Mouse (Mus musculus) liver, adult 2 months (tissue): ENCODE measurements around the gene Tenm2. TPM values are rescaled to one million over a fixed set of nuclear protein-coding genes. Genes with fewer than 3 reads are reported as not detected.

Experiments used
- DNase-seq: peaks from one replicate; pipeline ENCODE4 v3.0.0-alpha.2; 2011; ENCODE audit warnings: low read depth, low spot score; ENCODE audit errors: extremely low read depth
- H3K27ac ChIP-seq: fragments of 200-500 bp; replicated peaks from 2 replicates; pipeline ENCODE4 v1.5.1; 2012; ENCODE audit warnings: low read depth, mild to moderate bottlenecking, control low read depth, inconsistent platforms, low read length; ENCODE audit not compliant: insufficient read depth
- H3K27me3 ChIP-seq: fragments of 200-500 bp; 2 replicates; pipeline ENCODE4 v1.6.1; 2012; ENCODE audit warnings: mild to moderate bottlenecking, moderate library complexity, low read length, inconsistent platforms; ENCODE audit not compliant: control insufficient read depth, insufficient read depth
- H3K36me3 ChIP-seq: fragments of 200-500 bp; 2 replicates; pipeline ENCODE4 v1.6.1; 2012; ENCODE audit warnings: low read length, inconsistent platforms; ENCODE audit not compliant: control insufficient read depth, insufficient read depth
- H3K4me1 ChIP-seq: fragments of 200-500 bp; 2 replicates; pipeline ENCODE4 v1.6.1; 2011; ENCODE audit warnings: low read length; ENCODE audit not compliant: control insufficient read depth, insufficient read depth
- H3K4me3 ChIP-seq: fragments of 200-500 bp; 2 replicates; pipeline ENCODE4 v1.5.1; 2011; ENCODE audit warnings: low read depth, mild to moderate bottlenecking, control low read depth, low read length, moderate library complexity; ENCODE audit not compliant: insufficient read depth
- H3K79me2 ChIP-seq: fragments of 200-500 bp; 2 replicates; pipeline ENCODE4 v1.6.1; 2012; ENCODE audit warnings: inconsistent platforms, mild to moderate bottlenecking, low read length, moderate library complexity; ENCODE audit not compliant: control insufficient read depth, insufficient read depth
- H3K9ac ChIP-seq: fragments of 200-500 bp; 2 replicates; pipeline ENCODE4 v1.6.1; 2012; ENCODE audit warnings: low read depth, mild to moderate bottlenecking, control low read depth, inconsistent platforms, low read length
- CTCF ChIP-seq: fragments of 200-500 bp; IDR thresholded peaks from 2 replicates; pipeline ENCODE4 v1.5.1; 2011; ENCODE audit warnings: low read depth, low read length, control low read depth
- POLR2A ChIP-seq: fragments of 200-500 bp; IDR thresholded peaks from 2 replicates; pipeline ENCODE4 v1.6.1; 2011; ENCODE audit warnings: low read length, control low read depth; ENCODE audit not compliant: insufficient read depth; ENCODE audit errors: extremely low read depth
- WGBS: fragments of 180-500 bp; shearing (Covaris S2); methylation state at CpG from one replicate; pipeline ENCODE4 v1.1.7; 2018; 5-methylcytosine and 5-hydroxymethylcytosine counted together
- polyA plus RNA-seq: library from polyadenylated mRNA; depleted of rRNA; stranded (reverse); fragments of >200 nt; gene quantifications from 2 replicates; pipeline ENCODE4 v1.2.3, GENCODE M21; 2012
- total RNA-seq: library from RNA; depleted of rRNA; stranded (reverse); fragments of >200 nt; gene quantifications from 2 replicates; pipeline ENCODE4 v1.2.3, GENCODE M21; 2014

The Tenm2 gene
- total and polyA plus RNA-seq, 2 experiments: not detected

DNA sequence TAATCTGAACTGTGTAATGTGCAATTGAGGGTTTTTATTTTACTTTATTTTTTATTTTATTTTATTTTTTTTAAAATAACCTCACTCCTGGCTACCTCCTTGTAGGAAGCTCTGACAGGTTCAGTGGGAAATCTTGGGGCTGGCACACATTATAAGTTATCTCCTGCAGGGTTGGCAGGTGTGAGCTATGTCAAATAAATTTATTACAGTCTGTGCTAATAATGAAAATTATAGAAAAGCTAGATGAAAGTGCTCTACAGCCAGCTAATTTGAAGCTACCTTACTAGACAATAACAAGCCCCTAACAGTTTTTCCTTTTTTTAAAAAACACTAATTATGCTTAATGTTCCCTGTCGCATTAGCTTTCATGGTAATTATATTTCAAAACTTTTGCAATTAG, 885.5 kb downstream of the Tenm2 start:
- TF ChIP-seq POLR2A: no peak
- no peak for TF ChIP-seq CTCF
- Histone ChIP-seq H3K4me3 (no peak overlapping the region), H3K27ac (no peak overlapping the region), H3K9ac (no peak overlapping the region), H3K4me1 (no peaks in the 10 kb centered on the region), H3K36me3 (no peaks in the 10 kb centered on the region), H3K79me2 (no peaks in the 10 kb centered on the region), H3K27me3 (no peaks in the 10 kb centered on the region)
- 92% methylated on average over 1 of the region's 1 CpGs for WGBS
- DNase-seq: no peak

- no peaks in the 10 kb centered on the region for H3K36me3 ChIP-seq
- 67% methylated on average over 2 of the region's 2 CpGs for WGBS
- H3K27me3 ChIP-seq: no peaks in the 10 kb centered on the region
- TF ChIP-seq CTCF (no peak), POLR2A (no peak)
- no peak overlapping the region for H3K9ac ChIP-seq
- no peak overlapping the region for H3K4me3 ChIP-seq
- H3K79me2 ChIP-seq: no peaks in the 10 kb centered on the region
- no peak for DNase-seq
- H3K27ac ChIP-seq: no peak overlapping the region
- H3K4me1 ChIP-seq: no peaks in the 10 kb centered on the region
Observed at GRCm38 (mm10) chr11:36349856-36350255, 885.9 kb downstream of the Tenm2 start.

- Histone ChIP-seq H3K9ac (no peak overlapping the region), H3K27me3 (no peaks in the 10 kb centered on the region), H3K36me3 (no peaks in the 10 kb centered on the region), H3K4me3 (no peak overlapping the region), H3K4me1 (no peaks in the 10 kb centered on the region), H3K79me2 (no peaks in the 10 kb centered on the region), H3K27ac (no peak overlapping the region)
- TF ChIP-seq CTCF (no peak), POLR2A (no peak)
- no peak for DNase-seq
- 85% methylated on average over 3 of the region's 3 CpGs for WGBS
Observed at GRCm38 (mm10) chr11:36341799-36342198, 894.0 kb downstream of the Tenm2 start.

DNA sequence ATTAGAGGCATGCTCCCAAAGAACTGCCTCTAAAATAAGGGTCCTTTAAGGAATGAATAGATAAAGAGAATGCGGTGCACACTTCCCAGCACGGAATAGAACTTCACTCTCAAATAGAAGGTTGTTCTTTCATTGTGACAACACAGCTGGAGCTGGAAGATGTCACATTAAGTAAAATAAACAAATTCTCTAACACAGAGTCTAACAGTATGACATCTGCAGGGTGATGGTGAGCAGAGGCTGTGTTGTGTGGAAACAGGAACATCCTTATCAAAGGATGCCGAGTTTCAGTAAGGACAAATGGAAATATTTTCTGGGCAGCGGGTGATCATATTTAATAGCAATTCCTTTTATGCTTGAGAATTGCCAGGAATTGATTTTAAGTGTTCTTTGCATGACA, 897.3 kb downstream of the Tenm2 start:
- Histone ChIP-seq H3K4me1 (no peaks in the 10 kb centered on the region), H3K27me3 (no peaks in the 10 kb centered on the region), H3K4me3 (no peak overlapping the region), H3K79me2 (no peaks in the 10 kb centered on the region), H3K36me3 (no peaks in the 10 kb centered on the region), H3K9ac (no peak overlapping the region), H3K27ac (no peak overlapping the region)
- TF ChIP-seq CTCF: no peak
- WGBS: 71% methylated on average over 4 of the region's 4 CpGs
- DNase-seq: peak; percentile 4

DNA sequence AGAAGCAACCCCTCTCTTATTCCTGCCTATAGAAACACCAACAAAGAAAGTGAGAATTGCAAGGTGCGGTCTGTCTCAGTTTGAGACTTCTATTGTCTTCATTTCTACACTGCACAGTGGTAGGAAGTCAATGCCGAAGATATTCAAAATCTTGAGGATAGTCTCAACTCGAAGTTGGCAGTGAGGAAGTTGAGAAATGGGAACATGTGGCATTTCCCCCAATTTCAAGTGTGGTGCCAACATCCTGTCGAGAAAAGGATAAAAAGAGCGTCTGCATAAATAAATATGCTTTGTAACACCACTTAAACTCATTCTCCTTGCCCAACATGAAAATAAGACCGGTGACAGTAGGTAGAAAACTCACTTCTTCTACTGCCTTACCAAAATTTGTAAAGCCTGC, 898.7 kb downstream of the Tenm2 start:
- no peaks in the 10 kb centered on the region for H3K36me3 ChIP-seq
- no peaks in the 10 kb centered on the region for H3K4me1 ChIP-seq
- DNase-seq: no peak
- no peak overlapping the region for H3K27ac ChIP-seq
- H3K79me2 ChIP-seq: no peaks in the 10 kb centered on the region
- H3K27me3 ChIP-seq: no peaks in the 10 kb centered on the region
- H3K9ac ChIP-seq: no peak overlapping the region
- WGBS: 81% methylated on average over 6 of the region's 6 CpGs
- H3K4me3 ChIP-seq: no peak overlapping the region
- TF ChIP-seq CTCF (no peak), POLR2A (no peak)

DNA sequence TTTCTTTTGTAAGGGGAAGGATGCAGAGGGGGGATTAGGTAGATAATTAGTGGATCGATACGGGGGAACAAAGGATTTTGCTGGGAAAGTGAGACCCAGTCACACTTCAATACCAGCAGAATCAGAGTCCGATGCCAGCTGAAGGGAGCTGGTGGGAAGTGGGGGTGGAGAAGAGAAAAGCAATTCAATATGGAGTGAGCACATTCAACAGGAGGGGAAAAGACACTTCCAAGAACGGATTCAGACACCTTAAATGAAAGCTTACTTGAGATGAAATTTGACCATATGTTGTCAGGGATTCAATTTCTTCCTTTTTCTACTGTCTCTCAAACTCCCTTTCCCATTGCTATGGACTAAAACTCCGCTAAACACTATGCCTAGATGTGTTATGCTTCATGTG, 900.6 kb downstream of the Tenm2 start:
- Histone ChIP-seq H3K4me1 (no peaks in the 10 kb centered on the region), H3K9ac (no peak overlapping the region), H3K79me2 (no peaks in the 10 kb centered on the region), H3K27me3 (no peaks in the 10 kb centered on the region), H3K36me3 (no peaks in the 10 kb centered on the region), H3K27ac (no peak overlapping the region), H3K4me3 (no peak overlapping the region)
- 68% methylated on average over 5 of the region's 5 CpGs for WGBS
- DNase-seq: no peak
- TF ChIP-seq CTCF: no peak
- TF ChIP-seq POLR2A: no peak
